ENCODE assay signal across 14 mouse cellular contexts in the genomic region with DNA sequence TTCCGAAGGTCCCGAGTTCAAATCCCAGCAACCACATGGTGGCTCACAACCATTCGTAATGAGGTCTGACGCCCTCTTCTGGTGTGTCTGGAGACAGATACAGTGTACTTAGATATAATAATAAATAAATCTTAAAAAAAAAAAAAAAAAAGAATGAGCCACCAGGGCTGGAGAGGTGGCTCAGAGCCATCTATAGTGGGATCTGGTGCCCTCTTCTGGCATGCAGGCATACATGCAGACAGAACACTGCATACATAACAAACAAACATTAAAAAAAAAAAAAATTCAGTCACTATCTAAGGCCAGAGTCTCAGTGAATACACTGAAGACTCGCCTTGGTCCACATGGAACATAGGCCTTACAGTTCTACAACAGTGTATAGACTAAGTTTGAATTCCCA. TPM values are rescaled to one million over a fixed set of nuclear protein-coding genes. Genes with fewer than 3 reads are reported as not detected.
DNase-seq lines count a peak whose midpoint lies in the region; ATAC-seq and TF ChIP-seq lines count a peak whose summit lies in the region.
"Had no signal": no experiment of that assay in that cellular context is flagged by ENCODE, and none has a peak within 500 bp of the region (broad histone marks: within the 10 kb centered on the region; RNA-seq: fewer than 3 reads in every experiment).

No protein-coding gene starts in this region.

- H3K27ac ChIP-seq in forebrain, embryonic 14.5 days (ENCODE audit: low read depth, low read length) = no peak overlapping the region
- H3K27ac ChIP-seq in forebrain, embryonic 15.5 days (replicated peaks) = no peak overlapping the region
- no peak overlapping the region for H3K27ac ChIP-seq in MEL (ENCODE audit: control insufficient read depth, low read depth, low read length)
- no peak overlapping the region for H3K27ac ChIP-seq in heart, embryonic 12.5 days (ENCODE audit: poor library complexity, severe bottlenecking)
- H3K27ac ChIP-seq in forebrain, embryonic 11.5 days (ENCODE audit: low read depth, low read length) = no peak overlapping the region
- H3K27ac ChIP-seq: heart, embryonic 15.5 days; limb, embryonic 12.5 days; midbrain, embryonic 15.5 days had no signal

- no peaks in the 10 kb centered on the region for H3K27me3 ChIP-seq in forebrain, embryonic 14.5 days (replicated peaks; ENCODE audit: control insufficient read depth, insufficient read depth, low read length)
- no peaks in the 10 kb centered on the region for H3K27me3 ChIP-seq in forebrain, embryonic 15.5 days
- H3K27me3 ChIP-seq in MEL (ENCODE audit: control insufficient read depth in 1 of 2, insufficient read depth in 2 of 2, low read length in 2 of 2) = no peaks in the 10 kb centered on the region
- H3K27me3 ChIP-seq in heart, embryonic 12.5 days (replicated peaks) = no peaks in the 10 kb centered on the region
- H3K27me3 ChIP-seq in forebrain, embryonic 11.5 days (ENCODE audit: control insufficient read depth, insufficient read depth, low read length) = no peaks in the 10 kb centered on the region
- H3K27me3 ChIP-seq: heart, embryonic 15.5 days; limb, embryonic 12.5 days; midbrain, embryonic 15.5 days had no signal

- peaks cover 36% of the 10 kb centered on the region for H3K36me3 ChIP-seq in forebrain, embryonic 14.5 days (ENCODE audit: control insufficient read depth, insufficient read depth, low read length)
- peaks cover 25% of the 10 kb centered on the region for H3K36me3 ChIP-seq in forebrain, embryonic 15.5 days
- peaks cover 16% of the 10 kb centered on the region in 2 experiments for H3K36me3 ChIP-seq in MEL (ENCODE audit: control insufficient read depth in 1 of 2, insufficient read depth in 2 of 2, low read length in 2 of 2)
- H3K36me3 ChIP-seq in heart, embryonic 12.5 days = peaks cover 48% of the 10 kb centered on the region
- H3K36me3 ChIP-seq in forebrain, embryonic 11.5 days (ENCODE audit: control insufficient read depth, insufficient read depth, low read length) = peaks cover 8% of the 10 kb centered on the region

- no peak overlapping the region for H3K4me2 ChIP-seq in forebrain, embryonic 14.5 days (ENCODE audit: low read length)
- no peak overlapping the region for H3K4me2 ChIP-seq in forebrain, embryonic 15.5 days (replicated peaks)
- no peak overlapping the region for H3K4me2 ChIP-seq in heart, embryonic 12.5 days
- H3K4me2 ChIP-seq in forebrain, embryonic 11.5 days (ENCODE audit: low read depth, low read length, severe bottlenecking) = no peak overlapping the region
- H3K4me2 ChIP-seq: heart, embryonic 15.5 days; limb, embryonic 12.5 days; midbrain, embryonic 15.5 days had no signal

- H3K9ac ChIP-seq in forebrain, embryonic 14.5 days (ENCODE audit: low read length) = no peak overlapping the region
- H3K9ac ChIP-seq in forebrain, embryonic 15.5 days (replicated peaks) = no peak overlapping the region
- H3K9ac ChIP-seq in MEL (ENCODE audit: control insufficient read depth, low read depth, low read length, poor library complexity, severe bottlenecking) = no peak overlapping the region
- H3K9ac ChIP-seq in heart, embryonic 12.5 days = no peak overlapping the region
- no peak overlapping the region for H3K9ac ChIP-seq in forebrain, embryonic 11.5 days (ENCODE audit: low read length)
- H3K9ac ChIP-seq: heart, embryonic 15.5 days; limb, embryonic 12.5 days; midbrain, embryonic 15.5 days had no signal

- TF ChIP-seq CTCF in lung, adult 2 months (IDR thresholded peaks at IDR 0.05; ENCODE audit: insufficient read depth, low read length) = peak; percentile 47
- peak; percentile 38 to 69 (median 68) for TF ChIP-seq CTCF in MEL (IDR thresholded peaks at IDR 0.05 in 2 of 3, conservative IDR thresholded peaks at IDR 0.05 in 1 of 3; ENCODE audit: control insufficient read depth in 1 of 3, insufficient read depth in 1 of 3, low read depth in 2 of 3, low read length in 3 of 3, poor library complexity in 1 of 3, severe bottlenecking in 1 of 3)

- no peak for ATAC-seq in forebrain, embryonic 14.5 days
- no peak for ATAC-seq in forebrain, embryonic 15.5 days (replicated peaks)
- ATAC-seq in heart, embryonic 12.5 days (ENCODE audit: insufficient number of reproducible peaks, low FRiP score) = no peak
- ATAC-seq in forebrain, embryonic 11.5 days (replicated peaks; ENCODE audit: low FRiP score) = no peak
- ATAC-seq: midbrain, embryonic 15.5 days had no signal

- no peak for TF ChIP-seq POLR2A in lung, adult 2 months (IDR thresholded peaks at IDR 0.05; ENCODE audit: borderline replicate concordance, extremely low read depth, low read depth, low read length)
- no peak for TF ChIP-seq POLR2A in MEL (IDR thresholded peaks at IDR 0.05; ENCODE audit: control insufficient read depth in 1 of 2, insufficient read depth in 1 of 2, low read depth in 1 of 2, low read length in 2 of 2, poor library complexity in 1 of 2)

- H3K79me2 ChIP-seq in MEL (ENCODE audit: control insufficient read depth, insufficient read depth, low read length, poor library complexity) = peaks cover 25% of the 10 kb centered on the region

- peak; percentile 54 for TF ChIP-seq RAD21 in MEL (IDR thresholded peaks at IDR 0.05; ENCODE audit: low read depth, low read length)

- peak; percentile 46 for DNase-seq in forebrain, embryonic 14.5 days (ENCODE audit: low spot score)
- no peak for DNase-seq in lung, adult 2 months
- no peak for DNase-seq in lung, adult 18-20 months
- peak; percentile 77 for DNase-seq in MEL (ENCODE audit: low read depth, low spot score)
- DNase-seq in naive thymus-derived CD4-positive, alpha-beta T cell, adult 2 months (ENCODE audit: low read depth) = peak; percentile 53
- DNase-seq in forebrain, embryonic 11.5 days (ENCODE audit: low spot score) = no peak
- DNase-seq: cerebellum, adult 11 months had no signal

- peaks cover 8% of the 10 kb centered on the region; the same call in 1 of the 2 replicates for H3K4me1 ChIP-seq in forebrain, embryonic 14.5 days (ENCODE audit: control insufficient read depth, insufficient read depth, low read length)
- peaks cover 19% of the 10 kb centered on the region for H3K4me1 ChIP-seq in forebrain, embryonic 15.5 days
- peaks cover 5% of the 10 kb centered on the region; the same call in 1 of the 2 replicates for H3K4me1 ChIP-seq in lung, adult 2 months (ENCODE audit: control insufficient read depth, insufficient read depth, low read length)
- H3K4me1 ChIP-seq in MEL (ENCODE audit: control insufficient read depth in 1 of 2, insufficient read depth in 2 of 2, low read length in 2 of 2) = peaks cover 0 to 7% of the 10 kb centered on the region in 2 experiments; a peak in 2 of 4 replicates
- peaks cover 14% of the 10 kb centered on the region for H3K4me1 ChIP-seq in heart, embryonic 12.5 days (replicated peaks)
- peaks cover 4% of the 10 kb centered on the region; the same call in 1 of the 2 replicates for H3K4me1 ChIP-seq in forebrain, embryonic 11.5 days (replicated peaks; ENCODE audit: control insufficient read depth, insufficient read depth, low read length)

- H3K4me3 ChIP-seq in forebrain, embryonic 14.5 days (ENCODE audit: low read depth, low read length) = no peak overlapping the region
- no peak overlapping the region for H3K4me3 ChIP-seq in forebrain, embryonic 15.5 days
- no peak overlapping the region for H3K4me3 ChIP-seq in lung, adult 2 months (replicated peaks; ENCODE audit: extremely low read depth, low read depth, low read length)
- H3K4me3 ChIP-seq in MEL (ENCODE audit: control insufficient read depth in 1 of 2, insufficient read depth in 1 of 2, low read depth in 2 of 2, low read length in 2 of 2) = no peak overlapping the region
- H3K4me3 ChIP-seq in heart, embryonic 12.5 days = no peak overlapping the region
- no peak overlapping the region for H3K4me3 ChIP-seq in forebrain, embryonic 11.5 days (ENCODE audit: low read depth, low read length)
- H3K4me3 ChIP-seq: heart, embryonic 15.5 days; limb, embryonic 12.5 days; midbrain, embryonic 15.5 days had no signal

- H3K9me3 ChIP-seq in forebrain, embryonic 14.5 days (replicated peaks; ENCODE audit: control insufficient read depth, low read length) = no peaks in the 10 kb centered on the region
- H3K9me3 ChIP-seq in forebrain, embryonic 15.5 days = no peaks in the 10 kb centered on the region
- H3K9me3 ChIP-seq in MEL (replicated peaks; ENCODE audit: insufficient read depth, low read length) = no peaks in the 10 kb centered on the region
- no peaks in the 10 kb centered on the region for H3K9me3 ChIP-seq in heart, embryonic 12.5 days (replicated peaks)
- H3K9me3 ChIP-seq in forebrain, embryonic 11.5 days (ENCODE audit: control insufficient read depth, low read length) = no peaks in the 10 kb centered on the region
- H3K9me3 ChIP-seq: heart, embryonic 15.5 days; limb, embryonic 12.5 days; midbrain, embryonic 15.5 days had no signal

- WGBS in forebrain, embryonic 14.5 days = 83% methylated on average over 5 of the region's 5 CpGs
- 80% methylated on average over 5 of the region's 5 CpGs for WGBS in forebrain, embryonic 15.5 days
- whole genome bisulfite sequencing in lung, adult 2 months = 88% methylated on average over 5 of the region's 5 CpGs
- 81% methylated on average over 5 of the region's 5 CpGs for WGBS in heart, embryonic 12.5 days
- 79% methylated on average over 5 of the region's 5 CpGs for WGBS in forebrain, embryonic 11.5 days

- TF ChIP-seq EP300 in MEL (IDR thresholded peaks at IDR 0.05; ENCODE audit: low read depth in 1 of 2, low read length in 2 of 2) = no peak

RNA-seq across cellular contexts. Expression of a gene that starts 2.8 kb away (rescaled TPM):
- 93.1 and 93.2 TPM in 2 replicates for polyA plus RNA-seq in forebrain, embryonic 14.5 days (2014; fragmentation: Nextera tagmentation; extraction: Ambion mirVana)
- polyA plus RNA-seq in forebrain, embryonic 15.5 days (2015; fragmentation: Nextera tagmentation; extraction: Ambion mirVana) = 86.1 and 86.7 TPM in 2 replicates
- polyA plus RNA-seq in lung, adult 2 months (2012; rRNA removed) = 9.5 and 12.5 TPM in 2 replicates
- total RNA-seq in MEL (2012; rRNA removed) = 51.9 and 57.1 TPM in 2 replicates
- 10 to 100 TPM in 1 of 2 experiments, not detected in 1; 36.5 TPM for polyA plus RNA-seq in MEL (2012; ENCODE audit: insufficient read depth in 1 of 2, insufficient read length in 2 of 2, low read depth in 1 of 2, low replicate concordance in 2 of 2, missing spikeins in 1 of 2)
- 49.6 and 49.9 TPM in 2 replicates for polyA plus RNA-seq in heart, embryonic 12.5 days (2016; fragmentation: Nextera tagmentation; extraction: Ambion mirVana)
- polyA plus RNA-seq in forebrain, embryonic 11.5 days (2014; fragmentation: Nextera tagmentation; extraction: Ambion mirVana) = 77.1 and 77.2 TPM in 2 replicates

RNA-seq across cellular contexts. Expression of a gene that starts 2.8 kb away (rescaled TPM):
- 185 TPM in 2 replicates for polyA plus RNA-seq in forebrain, embryonic 14.5 days (2014; fragmentation: Nextera tagmentation; extraction: Ambion mirVana)
- polyA plus RNA-seq in forebrain, embryonic 15.5 days (2015; fragmentation: Nextera tagmentation; extraction: Ambion mirVana) = 205 and 217 TPM in 2 replicates
- 39.6 and 50.4 TPM in 2 replicates for polyA plus RNA-seq in lung, adult 2 months (2012; rRNA removed)
- total RNA-seq in MEL (2012; rRNA removed) = 157 and 182 TPM in 2 replicates
- 100 to 1,000 TPM; 166 to 260 TPM for polyA plus RNA-seq in MEL (2012; ENCODE audit: insufficient read depth in 1 of 2, insufficient read length in 2 of 2, low read depth in 1 of 2, low replicate concordance in 2 of 2, missing spikeins in 1 of 2)
- polyA plus RNA-seq in heart, embryonic 12.5 days (2016; fragmentation: Nextera tagmentation; extraction: Ambion mirVana) = 146 TPM in 2 replicates
- 144 and 155 TPM in 2 replicates for polyA plus RNA-seq in forebrain, embryonic 11.5 days (2014; fragmentation: Nextera tagmentation; extraction: Ambion mirVana)

RNA-seq across cellular contexts. Expression of a gene that starts 5.9 kb away (rescaled TPM):
- 0.66 and 0.72 TPM in 2 replicates for polyA plus RNA-seq in forebrain, embryonic 14.5 days (2014; fragmentation: Nextera tagmentation; extraction: Ambion mirVana)
- 0.41 TPM in 1 of 2 replicates, not detected in the other for polyA plus RNA-seq in forebrain, embryonic 15.5 days (2015; fragmentation: Nextera tagmentation; extraction: Ambion mirVana)
- 0.11 TPM in 1 of 2 replicates, not detected in the other for polyA plus RNA-seq in lung, adult 2 months (2012; rRNA removed)
- 0.15 TPM in 1 of 2 replicates, not detected in the other for total RNA-seq in MEL (2012; rRNA removed)
- under 1 TPM in 1 of 2 experiments, not detected in 1; 0.06 TPM for polyA plus RNA-seq in MEL (2012; ENCODE audit: insufficient read depth in 1 of 2, insufficient read length in 2 of 2, low read depth in 1 of 2, low replicate concordance in 2 of 2, missing spikeins in 1 of 2)
- polyA plus RNA-seq in heart, embryonic 12.5 days (2016; fragmentation: Nextera tagmentation; extraction: Ambion mirVana) = not detected in 2 replicates
- polyA plus RNA-seq in forebrain, embryonic 11.5 days (2014; fragmentation: Nextera tagmentation; extraction: Ambion mirVana) = not detected in 2 replicates
- polyA plus RNA-seq: heart, embryonic 15.5 days; kidney, embryonic 14.5 days; limb, embryonic 12.5 days; testis, adult 2 months had no signal

RNA-seq across cellular contexts. Expression of a gene that starts 10.3 kb away (rescaled TPM):
- polyA plus RNA-seq in forebrain, embryonic 14.5 days (2014; fragmentation: Nextera tagmentation; extraction: Ambion mirVana) = 88.4 and 120 TPM in 2 replicates
- polyA plus RNA-seq in forebrain, embryonic 15.5 days (2015; fragmentation: Nextera tagmentation; extraction: Ambion mirVana) = 69.0 and 76.3 TPM in 2 replicates
- 25.0 and 30.8 TPM in 2 replicates for polyA plus RNA-seq in lung, adult 2 months (2012; rRNA removed)
- total RNA-seq in MEL (2012; rRNA removed) = not detected in 2 replicates
- polyA plus RNA-seq in MEL (2012; ENCODE audit: insufficient read depth in 1 of 2, insufficient read length in 2 of 2, low read depth in 1 of 2, low replicate concordance in 2 of 2, missing spikeins in 1 of 2) = under 1 TPM in 1 of 2 experiments, not detected in 1; 0.18 TPM
- 0.45 and 3.6 TPM in 2 replicates for polyA plus RNA-seq in heart, embryonic 12.5 days (2016; fragmentation: Nextera tagmentation; extraction: Ambion mirVana)
- 36.3 and 38.6 TPM in 2 replicates for polyA plus RNA-seq in forebrain, embryonic 11.5 days (2014; fragmentation: Nextera tagmentation; extraction: Ambion mirVana)

RNA-seq across cellular contexts. Expression of a gene that starts 11.6 kb away (rescaled TPM):
- polyA plus RNA-seq in forebrain, embryonic 14.5 days (2014; fragmentation: Nextera tagmentation; extraction: Ambion mirVana) = 34.9 and 45.6 TPM in 2 replicates
- polyA plus RNA-seq in forebrain, embryonic 15.5 days (2015; fragmentation: Nextera tagmentation; extraction: Ambion mirVana) = 48.3 and 54.8 TPM in 2 replicates
- 0.52 and 0.65 TPM in 2 replicates for polyA plus RNA-seq in lung, adult 2 months (2012; rRNA removed)
- total RNA-seq in MEL (2012; rRNA removed) = 0.73 and 1.1 TPM in 2 replicates
- 1 to 10 TPM in 1 of 2 experiments, not detected in 1; 4.3 TPM for polyA plus RNA-seq in MEL (2012; ENCODE audit: insufficient read depth in 1 of 2, insufficient read length in 2 of 2, low read depth in 1 of 2, low replicate concordance in 2 of 2, missing spikeins in 1 of 2)
- 0.31 and 0.40 TPM in 2 replicates for polyA plus RNA-seq in heart, embryonic 12.5 days (2016; fragmentation: Nextera tagmentation; extraction: Ambion mirVana)
- 18.4 and 24.9 TPM in 2 replicates for polyA plus RNA-seq in forebrain, embryonic 11.5 days (2014; fragmentation: Nextera tagmentation; extraction: Ambion mirVana)

Comparison
In these comparisons a context has a peak if more than half of its experiments do, and no peak if none do; other contexts are left out.
1. DNase-seq: peak in forebrain, embryonic 14.5 days (single experiment), MEL (single experiment) and naive thymus-derived CD4-positive, alpha-beta T cell, adult 2 months (single experiment); none in lung, adult 2 months (single experiment), lung, adult 18-20 months (0 of 2) and forebrain, embryonic 11.5 days (single experiment).